Mouse (Mus musculus): ENCODE results near the gene Tmem8b.
A peak's percentile ranks its signal among the peaks of the same experiment; 100 is the strongest.

Gene Tmem8b

DNA sequence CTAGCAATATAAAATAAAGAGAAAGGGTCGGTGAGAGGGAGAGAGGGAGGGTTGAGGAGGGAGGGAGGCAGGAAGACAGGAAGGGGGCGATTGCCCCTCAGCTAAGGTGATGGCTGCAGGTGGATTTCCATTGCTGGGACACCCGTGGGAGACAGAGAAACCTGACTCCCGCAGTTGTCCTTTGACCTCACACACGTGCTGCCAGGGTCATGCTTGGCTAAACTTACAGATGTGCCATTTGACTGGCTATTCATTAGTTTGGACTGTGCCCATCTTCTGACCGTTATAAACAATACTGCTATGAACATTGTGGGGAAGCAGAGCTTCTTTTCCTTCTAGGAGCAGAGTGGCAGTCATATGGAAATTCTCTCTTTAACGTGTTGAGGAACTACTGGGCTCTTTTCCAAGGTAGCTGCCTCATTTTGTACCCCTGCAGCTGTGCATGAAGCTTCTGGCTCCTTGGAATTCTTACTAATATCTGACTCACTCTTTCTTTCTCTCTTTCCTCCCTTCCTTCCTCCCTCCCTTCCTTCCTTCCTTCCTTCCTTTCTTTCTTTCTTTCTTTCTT, 45.0 kb downstream of the Tmem8b start:
- DNase-seq (ENCODE audit: low spot score) = no peak

DNA sequence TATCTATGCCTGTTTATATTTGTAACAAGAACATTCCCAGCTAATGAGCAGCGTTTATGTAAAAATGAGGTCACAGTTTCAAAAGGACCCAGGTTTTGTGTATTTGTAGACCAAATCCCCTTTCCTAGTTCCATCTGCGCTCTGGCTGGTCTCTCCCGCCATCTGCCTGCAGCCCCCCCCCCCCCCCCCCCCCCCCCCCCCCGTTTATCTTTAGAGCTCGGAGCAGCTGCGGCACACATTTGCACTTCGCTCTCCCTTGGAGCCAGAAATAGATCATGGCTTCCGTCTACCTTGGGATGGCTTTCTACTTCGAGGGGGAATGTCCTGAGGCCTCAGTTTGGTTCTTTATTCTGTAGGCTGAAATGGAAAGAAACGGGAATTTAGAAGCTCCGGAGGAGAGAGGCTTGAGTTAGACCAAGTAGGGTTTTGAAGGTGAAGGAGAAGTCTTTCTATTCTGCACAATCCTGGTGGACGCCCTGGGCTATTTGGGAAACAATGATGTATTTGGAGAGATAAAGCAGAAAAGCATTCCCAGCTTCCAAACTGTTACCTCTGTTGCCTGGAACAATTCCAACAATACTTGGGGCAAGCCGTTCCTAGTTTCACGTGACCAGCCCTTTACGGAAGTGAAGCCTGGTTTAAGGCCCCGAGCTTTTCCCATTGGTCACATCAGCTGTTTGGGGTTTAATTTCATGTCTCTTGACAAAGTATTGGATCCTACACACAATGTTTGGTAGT, 51.9 kb downstream of the Tmem8b start:
- DNase-seq (ENCODE audit: low spot score) = no peak

- no peak for DNase-seq (ENCODE audit: low spot score)
Measured at GRCm38 (mm10) chr4:43722191-43722590, 53.4 kb downstream of the Tmem8b start.

- peak; percentile 86 for DNase-seq (ENCODE audit: low spot score)
Measured at GRCm38 (mm10) chr4:43724764-43725163, 56.0 kb downstream of the Tmem8b start.

GRCm38 (mm10) chr4:43726228-43726993, 57.6 kb downstream of the Tmem8b start:
- no peak for DNase-seq (ENCODE audit: low spot score)

DNA sequence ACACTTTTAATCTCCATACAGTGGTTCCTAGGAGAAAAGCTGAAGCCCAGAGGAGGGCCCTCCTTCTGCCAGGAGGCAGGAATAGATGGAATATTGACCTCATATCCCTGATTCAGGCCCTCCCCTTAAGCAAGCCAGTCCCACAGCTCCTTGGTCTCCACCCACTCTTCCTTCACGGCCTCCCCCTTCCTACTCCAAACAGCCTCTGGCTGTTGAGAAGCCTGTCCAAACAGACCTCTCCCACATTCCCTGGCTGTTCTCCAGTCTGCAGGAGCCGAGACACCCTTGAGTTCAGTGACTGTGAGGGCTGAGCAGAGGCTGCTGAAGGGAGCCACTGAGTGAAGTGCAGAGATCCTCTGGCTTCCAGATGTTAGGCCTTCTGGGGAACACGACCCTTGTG, 58.2 kb downstream of the Tmem8b start, which contains the start of gene Hrct1:
Gene Hrct1 (plus strand): TSS at position 194 of the 400 bp plus-strand sequence.
- peak; percentile 97 for DNase-seq (ENCODE audit: low spot score)

DNA sequence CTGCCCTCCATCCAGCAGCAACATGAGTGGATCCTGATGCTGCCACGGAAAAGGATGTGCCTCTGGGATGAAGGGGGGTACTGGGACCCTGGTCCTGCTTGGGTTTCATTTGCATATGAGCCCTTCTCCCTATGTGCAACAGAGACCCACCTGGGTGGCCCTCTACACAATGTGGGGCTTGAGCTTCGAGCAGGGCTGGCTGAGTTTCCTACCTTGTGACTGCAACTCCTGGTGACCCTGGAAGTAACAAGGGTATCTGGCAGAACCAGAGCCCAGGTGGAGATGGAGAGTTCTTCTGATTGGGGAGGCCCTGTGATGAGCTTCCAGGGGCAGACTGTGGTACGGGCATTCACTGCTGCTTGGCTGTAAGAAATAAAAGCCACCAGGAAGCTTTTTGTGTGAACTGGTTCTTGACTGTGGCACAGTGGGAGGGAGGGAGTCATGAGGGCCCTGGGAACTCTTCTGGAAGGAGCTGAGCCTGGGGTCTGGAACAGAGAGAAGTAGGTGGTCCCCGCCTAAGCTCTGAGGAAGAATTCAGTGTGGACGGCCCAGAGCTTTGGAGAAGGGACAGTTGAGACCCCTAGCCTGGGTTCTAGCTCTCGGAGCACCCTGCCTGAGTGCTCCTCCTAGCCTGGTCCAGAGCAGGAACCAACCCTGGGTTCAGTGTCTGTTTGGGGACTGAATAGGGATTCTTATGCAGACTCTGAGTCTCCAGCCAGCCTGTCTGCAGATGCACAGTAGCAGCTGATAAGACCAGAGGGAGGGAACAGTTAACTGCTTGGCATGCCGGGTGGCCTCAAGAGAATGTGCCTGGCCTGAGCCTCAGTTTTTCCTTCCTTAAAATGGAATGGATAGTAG, 59.2 kb downstream of the Tmem8b start:
- DNase-seq (ENCODE audit: low spot score) = peak; percentile 55

GRCm38 (mm10) chr4:43728576-43728954, 59.8 kb downstream of the Tmem8b start:
- DNase-seq (ENCODE audit: low spot score) = peak; percentile 99

DNA sequence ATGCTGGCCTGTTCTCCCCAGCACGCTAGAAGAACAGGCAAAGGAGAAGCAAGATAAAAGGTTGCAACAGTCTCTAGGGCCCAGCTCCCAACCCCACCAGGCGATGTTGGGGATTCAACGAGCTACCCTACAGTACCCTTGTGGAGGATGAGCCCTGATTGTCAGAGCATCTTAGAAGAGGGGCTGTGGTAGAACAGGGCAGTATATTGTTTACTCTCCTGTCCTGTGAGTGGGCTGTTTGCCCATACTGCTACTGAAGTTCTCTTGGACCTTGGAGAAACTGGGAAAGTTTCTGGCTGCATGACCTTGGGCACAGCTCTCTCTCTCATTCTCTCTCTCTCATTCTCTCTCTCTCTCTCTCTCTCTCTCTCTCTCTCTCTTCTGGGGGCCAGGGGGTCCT, 60.4 kb downstream of the Tmem8b start:
- peak; percentile 80 for DNase-seq (ENCODE audit: low spot score)

- DNase-seq (ENCODE audit: low spot score) = no peak
Measured at GRCm38 (mm10) chr4:43729794-43730550, 61.2 kb downstream of the Tmem8b start, which contains the start of gene Spaar. TSS of gene Spaar (plus strand) at chr4:43730034.

GRCm38 (mm10) chr4:43730750-43731297, 62.1 kb downstream of the Tmem8b start:
- DNase-seq (ENCODE audit: low spot score) = no peak

DNA sequence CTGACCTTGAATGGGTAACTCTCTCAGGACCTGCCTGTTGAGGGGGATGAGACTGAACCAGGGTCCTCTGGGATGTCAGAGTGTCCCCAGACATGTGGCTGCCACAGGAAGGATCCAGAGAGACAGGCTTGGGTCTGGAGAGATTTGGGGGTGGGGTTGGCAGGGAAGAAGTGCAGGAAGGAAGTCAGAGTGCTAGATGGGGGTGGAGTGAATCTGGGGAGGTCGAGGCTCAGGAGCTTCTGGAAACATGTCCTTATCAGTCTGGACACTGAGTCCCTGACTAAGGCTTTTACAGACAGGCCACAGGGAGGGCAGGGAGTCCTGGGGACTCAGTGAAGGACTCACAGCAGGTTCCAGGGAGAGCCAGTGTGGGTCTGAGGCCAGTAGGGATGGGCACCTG, 63.4 kb downstream of the Tmem8b start:
- no peak for DNase-seq (ENCODE audit: low spot score)

GRCm38 (mm10) chr4:43733186-43733585, 64.4 kb downstream of the Tmem8b start:
- DNase-seq (ENCODE audit: low spot score) = no peak

- DNase-seq (ENCODE audit: low spot score) = no peak
Measured at GRCm38 (mm10) chr4:43737144-43737543, 68.4 kb downstream of the Tmem8b start.

- no peak for DNase-seq (ENCODE audit: low spot score)
Measured at GRCm38 (mm10) chr4:43738989-43739674, 70.4 kb downstream of the Tmem8b start.

GRCm38 (mm10) chr4:43741526-43741925, 72.8 kb downstream of the Tmem8b start:
- no peak for DNase-seq (ENCODE audit: low spot score)
